Mouse (Mus musculus) heart, adult 2 months (tissue): ENCODE results near the gene Irf3. TPM values are rescaled to one million over a fixed set of nuclear protein-coding genes. Genes with fewer than 3 reads are reported as not detected.

ENCODE experiments used
- DNase-seq, 2 experiments: peaks; one replicate each; pipeline ENCODE4 v3.0.0; 2021
- H3K27ac ChIP-seq: fragments of 200-600 bp; 2 replicates; pipeline ENCODE4 v1.8.1; 2022
- H3K27me3 ChIP-seq: fragments of 200-500 bp; 2 replicates; pipeline ENCODE4 v1.6.1; 2012; ENCODE audit warnings: mild to moderate bottlenecking, low read length, inconsistent platforms, mixed read lengths; ENCODE audit not compliant: control insufficient read depth, insufficient read depth
- H3K36me3 ChIP-seq: fragments of 200-500 bp; 2 replicates; pipeline ENCODE4 v1.6.1; 2012; ENCODE audit warnings: low read length, inconsistent platforms; ENCODE audit not compliant: control insufficient read depth, insufficient read depth
- H3K4me1 ChIP-seq: fragments of 200-500 bp; 2 replicates; pipeline ENCODE4 v1.6.1; 2011; ENCODE audit warnings: low read length; ENCODE audit not compliant: control insufficient read depth, insufficient read depth
- H3K4me3 ChIP-seq: fragments of 200-600 bp; 2 replicates; pipeline ENCODE4 v1.8.1; 2022
- H3K79me2 ChIP-seq: fragments of 200-500 bp; replicated peaks from 2 replicates; pipeline ENCODE4 v1.6.1; 2012; ENCODE audit warnings: mild to moderate bottlenecking, inconsistent platforms, low read length, moderate library complexity, mixed read lengths; ENCODE audit not compliant: control insufficient read depth, insufficient read depth
- H3K9ac ChIP-seq: fragments of 200-500 bp; 2 replicates; pipeline ENCODE4 v1.6.1; 2012; ENCODE audit warnings: low read depth, mild to moderate bottlenecking, control low read depth, inconsistent platforms, low read length, mixed read lengths
- CTCF ChIP-seq: fragments of 200-600 bp; IDR thresholded peaks from 2 replicates; pipeline ENCODE4 v1.8.1; 2022; ENCODE audit warnings: antibody characterized with exemption, mild to moderate bottlenecking, moderate library complexity
- EP300 ChIP-seq: fragments of 200-500 bp; IDR thresholded peaks from 2 replicates; pipeline ENCODE4 v1.6.1; 2011; ENCODE audit warnings: low read depth, low read length, control low read depth; ENCODE audit not compliant: insufficient read depth
- POLR2A ChIP-seq: fragments of 200-500 bp; IDR thresholded peaks from 2 replicates; pipeline ENCODE4 v1.6.1; 2011; ENCODE audit warnings: mild to moderate bottlenecking, low read depth, low read length, control low read depth; ENCODE audit not compliant: insufficient read depth
- WGBS: fragments of 180-500 bp; shearing (Covaris S2); methylation state at CpG from one replicate; pipeline ENCODE4 v1.1.7; 2018; 5-methylcytosine and 5-hydroxymethylcytosine counted together
- intact Hi-C: fragments of 180-260 bp; cut with DNase I; formaldehyde crosslinking; loops from one replicate; pipeline ENCODE4 v1.15.1; 2025
- polyA plus RNA-seq: library from polyadenylated mRNA; depleted of rRNA; stranded (reverse); fragments of >200 nt; gene quantifications from 2 replicates; pipeline ENCODE4 v1.2.3, GENCODE M21; 2012
- total RNA-seq, 2 experiments: library from RNA; stranded (reverse); gene quantifications; 2 replicates each; pipeline ENCODE4 v1.2.3; 2021

Gene Irf3
- total and polyA plus RNA-seq, 3 experiments, result 24.4 to 55.6 (median 26.0) TPM

DNA sequence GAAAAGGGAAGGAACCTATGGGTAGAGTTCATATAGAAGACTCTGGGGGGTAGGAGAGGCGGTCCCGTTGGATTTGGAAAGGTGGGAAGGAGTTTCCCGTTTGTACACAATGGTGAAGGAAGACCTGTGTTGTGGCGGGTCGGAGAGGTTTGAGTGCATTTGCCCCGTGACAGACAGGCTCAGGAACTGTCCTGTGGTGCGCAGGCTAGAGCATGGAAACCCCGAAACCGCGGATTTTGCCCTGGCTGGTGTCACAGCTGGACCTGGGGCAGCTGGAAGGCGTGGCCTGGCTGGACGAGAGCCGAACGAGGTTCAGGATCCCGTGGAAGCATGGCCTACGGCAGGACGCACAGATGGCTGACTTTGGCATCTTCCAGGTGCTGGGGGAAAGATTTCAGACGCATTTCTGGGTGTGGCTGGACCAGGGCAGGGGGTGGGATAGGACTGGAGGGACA is 1.1 kb downstream of the Irf3 start, which contains the start of gene Bcl2l12:
Gene Bcl2l12, minus strand, starts transcription at position 212 of the 455 bp plus-strand sequence.
- peaks cover 8% of the 10 kb centered on the region for H3K4me1 ChIP-seq
- H3K79me2 ChIP-seq, result no peaks in the 10 kb centered on the region
- no peaks in the 10 kb centered on the region for H3K27me3 ChIP-seq
- peak within 1 kb of the TSS; percentile 96 for H3K27ac ChIP-seq
- peak; percentile 63 to 67 for DNase-seq
- peaks cover 6% of the 10 kb centered on the region for H3K36me3 ChIP-seq
- TF ChIP-seq POLR2A, result no peak
- TF ChIP-seq EP300, result no peak
- no peak for TF ChIP-seq CTCF
- peak within 1 kb of the TSS; percentile 85 for H3K4me3 ChIP-seq
- WGBS, result under 1% methylated on average over 18 of the region's 18 CpGs
- intact Hi-C loops, result no loop called here
- peak within 1 kb of the TSS; percentile 84 for H3K9ac ChIP-seq

DNA sequence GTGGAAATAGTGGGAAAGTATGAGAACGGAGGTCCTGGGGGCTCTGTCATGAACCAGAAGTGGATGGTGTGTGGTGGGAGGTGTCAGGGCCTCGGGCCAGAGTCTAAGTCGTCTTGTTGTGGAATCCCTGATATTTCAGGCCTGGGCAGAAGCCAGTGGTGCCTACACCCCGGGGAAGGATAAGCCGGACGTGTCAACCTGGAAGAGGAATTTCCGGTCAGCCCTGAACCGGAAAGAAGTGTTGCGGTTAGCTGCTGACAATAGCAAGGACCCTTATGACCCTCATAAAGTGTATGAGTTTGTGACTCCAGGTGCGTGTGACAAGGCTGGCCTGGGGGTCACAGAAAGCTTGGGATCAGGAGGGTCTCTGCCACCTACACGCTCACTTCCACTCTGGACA is 2.3 kb downstream of the Irf3 start:
- H3K79me2 ChIP-seq, result no peaks in the 10 kb centered on the region
- peak overlapping the region; percentile 13 for H3K27ac ChIP-seq
- no peak overlapping the region; the same call in 1 of the 2 replicates for H3K4me3 ChIP-seq
- H3K36me3 ChIP-seq, result peaks cover 6% of the 10 kb centered on the region
- peaks cover 9% of the 10 kb centered on the region for H3K4me1 ChIP-seq
- WGBS, result 24% methylated on average over 11 of the region's 11 CpGs
- H3K9ac ChIP-seq, result peak overlapping the region; percentile 19; the same call in 1 of the 2 replicates
- TF ChIP-seq EP300, result 0 out of 2 replicates have a peak, but pooled peaks have one; percentile 16
- TF ChIP-seq POLR2A, result no peak
- TF ChIP-seq CTCF, result no peak
- H3K27me3 ChIP-seq, result no peaks in the 10 kb centered on the region
- no peak for DNase-seq
- intact Hi-C loops, result no loop called here

DNA sequence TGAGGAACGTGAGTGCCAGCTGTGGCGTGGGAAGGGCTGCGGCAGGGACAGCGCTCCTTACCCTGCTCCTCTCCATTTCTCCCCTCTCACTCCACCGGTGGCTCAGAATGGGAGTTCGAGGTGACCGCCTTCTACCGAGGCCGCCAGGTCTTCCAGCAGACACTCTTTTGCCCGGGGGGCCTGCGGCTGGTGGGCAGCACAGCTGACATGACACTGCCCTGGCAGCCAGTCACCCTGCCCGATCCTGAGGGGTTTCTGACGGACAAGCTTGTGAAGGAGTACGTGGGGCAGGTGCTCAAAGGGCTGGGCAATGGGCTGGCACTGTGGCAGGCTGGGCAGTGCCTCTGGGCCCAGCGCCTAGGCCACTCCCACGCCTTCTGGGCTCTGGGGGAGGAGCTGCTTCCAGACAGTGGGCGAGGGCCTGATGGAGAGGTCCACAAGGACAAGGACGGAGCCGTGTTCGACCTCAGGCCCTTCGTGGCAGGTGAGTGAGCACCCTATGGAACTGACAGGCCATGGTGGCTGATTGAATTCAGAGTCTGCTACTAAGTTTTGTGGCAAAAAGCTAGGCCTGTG is 3.2 kb downstream of the Irf3 start:
- intact Hi-C loops, result no loop called here
- Histone ChIP-seq H3K36me3 (peaks cover 6% of the 10 kb centered on the region), H3K4me1 (peaks cover 9% of the 10 kb centered on the region)

DNA sequence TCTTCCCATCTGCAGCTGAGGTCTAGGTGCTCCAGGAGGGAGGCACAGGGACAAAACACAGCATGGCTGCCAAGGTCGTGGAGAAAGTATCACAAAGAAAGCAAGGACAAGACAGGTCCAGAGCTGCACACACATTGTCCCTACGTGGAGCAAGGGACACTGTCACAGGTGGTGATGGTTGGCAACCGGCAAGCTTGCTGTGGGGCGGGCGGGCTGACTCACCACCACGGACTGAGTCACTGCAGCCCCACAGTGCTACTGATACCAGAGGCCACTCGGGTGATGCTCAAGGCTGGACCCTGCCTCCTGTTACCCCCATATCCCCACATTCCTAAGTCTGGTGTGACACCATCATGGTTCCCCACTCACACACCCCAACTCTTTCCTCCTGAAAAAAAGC is 5.0 kb downstream of the Irf3 start:
- intact Hi-C loops, result no loop called here
- Histone ChIP-seq H3K27me3 (no peaks in the 10 kb centered on the region), H3K4me1 (peaks cover 7% of the 10 kb centered on the region), H3K9ac (no peak overlapping the region), H3K36me3 (peaks cover 6% of the 10 kb centered on the region), H3K4me3 (no peak overlapping the region), H3K27ac (no peak overlapping the region), H3K79me2 (no peaks in the 10 kb centered on the region; the same call in 1 of the 2 replicates)
- WGBS, result 67% methylated on average over 7 of the region's 7 CpGs
- no peak for TF ChIP-seq CTCF
- no peak for TF ChIP-seq EP300
- TF ChIP-seq POLR2A, result no peak
- no peak for DNase-seq

More for the DNA sequence above, 3.2 kb downstream of the Irf3 start:
- 68% methylated on average over 21 of the region's 21 CpGs for WGBS
- H3K9ac ChIP-seq, result no peak overlapping the region
- no peaks in the 10 kb centered on the region for H3K27me3 ChIP-seq
- H3K27ac ChIP-seq, result no peak overlapping the region
- H3K4me3 ChIP-seq, result no peak overlapping the region
- DNase-seq, result peak in 1 of 2 experiments; percentile 20
- no peaks in the 10 kb centered on the region for H3K79me2 ChIP-seq
- TF ChIP-seq EP300, result no peak

DNA sequence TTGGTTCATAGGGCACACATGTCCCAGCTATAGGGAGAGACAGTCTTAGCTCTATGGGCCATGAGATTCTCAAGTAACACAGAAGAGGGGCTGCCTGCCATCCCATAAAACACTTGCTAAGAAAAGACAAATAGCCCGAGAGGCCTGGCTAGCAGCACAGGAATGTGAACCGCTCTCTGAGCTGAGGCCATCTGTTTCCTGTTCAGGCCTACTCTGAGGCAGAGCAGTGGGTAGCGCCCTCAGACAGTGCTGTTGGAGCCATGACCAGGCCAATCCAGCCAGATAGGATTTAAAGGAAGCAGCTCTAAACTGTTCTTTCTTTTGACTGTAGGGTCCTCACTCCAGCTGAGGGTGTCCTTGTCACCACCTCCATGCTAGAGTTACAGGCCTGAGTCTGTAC is 7.1 kb downstream of the Irf3 start:
- DNase-seq, result no peak
- Histone ChIP-seq H3K4me1 (peaks cover 5% of the 10 kb centered on the region), H3K4me3 (no peak overlapping the region), H3K27ac (no peak overlapping the region), H3K79me2 (no peaks in the 10 kb centered on the region; the same call in 1 of the 2 replicates), H3K36me3 (peaks cover 3% of the 10 kb centered on the region), H3K27me3 (no peaks in the 10 kb centered on the region), H3K9ac (no peak overlapping the region)
- 33% methylated on average over 3 of the region's 3 CpGs for WGBS
- intact Hi-C loops, result no loop called here
- TF ChIP-seq EP300 (no peak), POLR2A (no peak), CTCF (no peak)

DNA sequence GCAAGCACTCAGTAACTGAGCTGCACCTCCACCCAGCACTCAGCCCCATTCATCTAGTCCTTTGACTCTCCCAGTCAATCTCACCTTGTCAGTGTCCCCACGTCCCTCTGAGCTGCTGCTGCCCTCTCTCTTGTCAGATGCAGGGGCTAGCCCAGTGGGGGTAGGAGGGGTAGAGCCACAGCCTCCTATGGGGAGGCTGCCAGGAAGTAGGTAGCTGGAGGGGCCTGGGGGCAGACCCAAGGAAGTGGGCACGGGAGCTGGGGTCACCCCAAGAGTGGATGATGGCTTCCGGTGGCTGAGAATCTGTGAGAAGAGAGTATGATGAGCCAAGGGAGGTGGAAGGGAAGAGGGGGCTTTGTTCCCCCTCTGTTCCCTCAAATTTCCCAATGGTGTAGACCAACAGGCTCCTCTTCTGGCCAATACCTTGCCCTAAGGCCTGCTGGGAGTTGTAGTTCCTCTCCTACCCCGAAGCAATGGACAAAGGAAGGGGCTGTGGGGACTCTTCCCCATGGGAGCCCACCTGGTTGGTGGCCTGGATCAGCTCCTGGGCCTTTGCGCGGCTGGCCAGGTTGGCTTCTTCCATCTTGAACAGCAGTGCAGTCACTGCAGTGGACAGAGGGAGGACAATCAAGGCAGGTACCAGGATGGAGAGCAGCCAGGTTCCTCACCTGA is 8.0 kb downstream of the Irf3 start:
- no peak overlapping the region for H3K9ac ChIP-seq
- H3K4me1 ChIP-seq, result peaks cover 1% of the 10 kb centered on the region; the same call in 1 of the 2 replicates
- no peak for TF ChIP-seq CTCF
- TF ChIP-seq EP300, result no peak
- TF ChIP-seq POLR2A, result no peak
- no peaks in the 10 kb centered on the region; the same call in 1 of the 2 replicates for H3K79me2 ChIP-seq
- H3K27ac ChIP-seq, result no peak overlapping the region
- no peaks in the 10 kb centered on the region for H3K27me3 ChIP-seq
- intact Hi-C loops, result no loop called here
- 77% methylated on average over 6 of the region's 6 CpGs for WGBS
- no peak overlapping the region for H3K4me3 ChIP-seq
- H3K36me3 ChIP-seq, result no peaks in the 10 kb centered on the region
- no peak for DNase-seq
